Mouse (Mus musculus): ENCODE measurements around the gene Kalrn. TPM values are rescaled to one million over a fixed set of nuclear protein-coding genes. Genes with fewer than 3 reads are reported as not detected.

The Kalrn gene
- polyA plus RNA-seq, 1 experiment: 0.15 TPM

DNA sequence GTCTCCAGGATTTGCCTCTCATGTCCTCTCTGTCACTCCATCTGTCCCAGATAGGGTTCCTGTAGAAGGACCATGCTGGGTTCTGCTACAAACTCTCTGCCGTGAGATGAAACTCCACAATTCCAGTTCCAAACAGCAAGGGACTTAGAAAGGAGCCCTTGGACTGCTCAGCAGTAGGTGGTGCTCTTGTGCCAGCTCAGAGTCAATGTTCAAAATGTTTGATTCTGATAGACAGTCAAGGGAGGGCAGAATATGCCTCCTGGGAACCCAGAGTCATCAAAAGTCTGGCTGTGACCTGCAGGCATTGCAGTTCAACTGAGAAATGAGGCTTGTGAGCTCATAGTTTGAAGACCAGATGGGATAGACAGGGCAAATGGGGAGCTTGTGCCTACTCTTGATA, 229.4 kb downstream of the Kalrn start:
- no peak overlapping the region for H3K4me3 ChIP-seq (replicated peaks)
- no peaks in the 10 kb centered on the region for H3K36me3 ChIP-seq (ENCODE audit: control insufficient read depth)
- H3K9me3 ChIP-seq (ENCODE audit: control insufficient read depth, low read length): no peaks in the 10 kb centered on the region
- no peaks in the 10 kb centered on the region for H3K4me1 ChIP-seq (ENCODE audit: control insufficient read depth)
- no peaks in the 10 kb centered on the region for H3K27me3 ChIP-seq (ENCODE audit: control insufficient read depth)
- TF ChIP-seq GATA1 (IDR thresholded peaks at IDR 0.05; ENCODE audit: low read length): no peak
- no peak for TF ChIP-seq TAL1 (IDR thresholded peaks at IDR 0.05; ENCODE audit: low read length)

DNA sequence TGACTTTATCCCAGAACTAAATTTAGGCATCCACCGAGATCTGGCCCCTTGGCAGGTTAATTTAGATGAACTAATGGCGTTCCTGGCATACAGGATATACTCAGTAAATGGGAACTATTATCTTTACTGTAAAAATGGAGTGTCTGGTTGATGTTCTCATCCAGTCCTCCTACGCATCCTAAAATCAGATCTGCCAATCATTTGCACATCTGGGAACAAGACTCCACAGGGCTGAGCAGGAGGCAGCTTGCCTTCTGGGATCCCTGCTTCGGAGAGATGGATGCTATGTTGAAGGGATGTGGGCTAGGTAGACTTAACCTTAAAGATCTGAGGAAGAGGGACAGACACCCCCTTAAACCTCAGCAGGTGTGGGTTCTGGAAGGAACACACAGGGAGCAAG, 230.2 kb downstream of the Kalrn start:
- Histone ChIP-seq H3K27me3 (ENCODE audit: control insufficient read depth) (no peaks in the 10 kb centered on the region), H3K36me3 (ENCODE audit: control insufficient read depth) (no peaks in the 10 kb centered on the region), H3K4me3 (replicated peaks) (no peak overlapping the region), H3K9me3 (ENCODE audit: control insufficient read depth, low read length) (no peaks in the 10 kb centered on the region), H3K4me1 (ENCODE audit: control insufficient read depth) (no peaks in the 10 kb centered on the region)
- TF ChIP-seq GATA1 (IDR thresholded peaks at IDR 0.05; ENCODE audit: low read length) (no peak), TAL1 (IDR thresholded peaks at IDR 0.05; ENCODE audit: low read length) (no peak)

DNA sequence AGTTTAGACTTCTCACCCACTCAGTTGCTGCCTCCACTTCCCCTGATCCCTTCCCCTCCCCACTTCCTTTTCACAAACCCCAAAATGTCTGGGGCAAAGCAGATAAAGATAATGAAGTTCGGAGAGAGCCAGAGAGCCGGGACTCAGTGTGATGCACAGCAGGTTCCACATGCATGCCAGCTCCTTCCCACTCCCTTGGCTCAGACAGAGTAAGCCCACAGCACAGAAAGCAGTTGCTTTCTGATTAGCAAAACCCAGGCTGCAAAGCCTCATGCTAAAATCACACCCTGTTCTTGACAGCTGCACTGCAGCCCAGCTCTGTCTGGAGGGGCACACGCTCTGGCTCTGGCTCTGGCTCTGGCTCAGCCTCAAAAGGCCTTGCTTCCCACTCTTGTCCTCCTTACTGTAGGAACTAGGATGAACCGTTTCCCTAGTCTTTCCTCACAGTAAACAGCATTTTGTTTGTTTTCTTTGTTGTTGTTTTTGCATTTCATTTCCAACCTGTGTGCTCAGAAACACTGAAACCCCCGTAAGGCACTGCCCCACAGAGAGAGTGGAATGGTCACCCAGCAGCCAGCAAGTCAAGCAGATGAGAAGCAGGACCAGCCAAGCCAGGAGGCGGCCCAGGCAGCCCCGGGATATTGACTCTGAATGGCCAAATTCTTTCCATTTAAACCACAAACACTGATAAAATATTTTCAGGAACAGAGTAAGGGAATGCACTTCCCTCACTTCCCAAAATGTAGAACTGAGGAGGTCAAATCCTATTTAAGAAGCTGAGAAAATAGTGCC, 230.8 kb downstream of the Kalrn start:
- no peaks in the 10 kb centered on the region for H3K36me3 ChIP-seq (ENCODE audit: control insufficient read depth)
- no peaks in the 10 kb centered on the region for H3K4me1 ChIP-seq (ENCODE audit: control insufficient read depth)
- TF ChIP-seq GATA1 (IDR thresholded peaks at IDR 0.05; ENCODE audit: low read length): no peak
- no peak for TF ChIP-seq TAL1 (IDR thresholded peaks at IDR 0.05; ENCODE audit: low read length)
- H3K4me3 ChIP-seq (replicated peaks): no peak overlapping the region
- H3K27me3 ChIP-seq (ENCODE audit: control insufficient read depth): no peaks in the 10 kb centered on the region
- H3K9me3 ChIP-seq (ENCODE audit: control insufficient read depth, low read length): no peaks in the 10 kb centered on the region

DNA sequence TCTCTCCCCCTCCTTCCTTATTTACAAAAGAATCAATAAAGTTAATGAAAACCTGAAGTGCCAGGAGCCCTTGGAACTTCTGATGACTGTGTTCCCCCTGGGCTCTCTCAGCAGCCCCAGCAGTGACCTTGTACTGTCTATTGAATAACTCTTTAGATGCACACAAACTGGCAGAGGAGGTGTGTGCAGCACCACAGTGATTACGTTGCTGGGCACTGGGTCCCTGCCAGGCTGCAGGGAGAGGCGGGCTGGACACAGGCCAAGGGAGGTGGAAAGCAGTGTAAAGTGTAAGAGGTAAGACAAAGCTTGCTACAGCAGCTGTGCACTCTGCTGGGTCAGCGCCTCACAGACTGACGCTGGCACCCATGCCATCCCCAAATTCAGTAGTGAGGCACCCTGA, 238.4 kb downstream of the Kalrn start:
- Histone ChIP-seq H3K4me3 (replicated peaks) (no peak overlapping the region), H3K27me3 (ENCODE audit: control insufficient read depth) (no peaks in the 10 kb centered on the region), H3K36me3 (ENCODE audit: control insufficient read depth) (no peaks in the 10 kb centered on the region), H3K9me3 (ENCODE audit: control insufficient read depth, low read length) (no peaks in the 10 kb centered on the region), H3K4me1 (ENCODE audit: control insufficient read depth) (no peaks in the 10 kb centered on the region)
- TF ChIP-seq TAL1 (IDR thresholded peaks at IDR 0.05; ENCODE audit: low read length) (no peak), GATA1 (IDR thresholded peaks at IDR 0.05; ENCODE audit: low read length) (no peak)

DNA sequence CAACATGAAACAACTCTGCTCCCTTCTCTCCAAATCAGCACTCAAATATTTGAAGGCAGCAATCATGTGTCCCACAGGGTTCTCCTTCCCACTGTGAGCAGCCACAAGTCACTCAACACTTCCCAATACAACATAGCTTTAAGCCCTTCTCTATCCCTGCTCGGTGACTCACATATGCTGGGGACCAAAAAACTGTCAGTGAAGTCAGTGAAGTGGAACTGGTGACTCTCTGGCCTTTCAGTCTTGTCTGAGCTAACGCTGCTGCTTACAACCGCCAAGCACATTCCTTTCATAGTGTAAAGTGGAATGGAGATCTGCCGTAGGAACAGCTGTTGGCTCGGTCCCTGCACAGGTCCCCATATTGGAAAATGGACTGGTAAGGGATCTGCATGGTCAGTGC, 241.7 kb downstream of the Kalrn start:
- H3K4me3 ChIP-seq (replicated peaks): no peak overlapping the region
- TF ChIP-seq GATA1 (IDR thresholded peaks at IDR 0.05; ENCODE audit: low read length): no peak
- TF ChIP-seq TAL1 (IDR thresholded peaks at IDR 0.05; ENCODE audit: low read length): no peak
- H3K9me3 ChIP-seq (ENCODE audit: control insufficient read depth, low read length): no peaks in the 10 kb centered on the region
- H3K27me3 ChIP-seq (ENCODE audit: control insufficient read depth): no peaks in the 10 kb centered on the region
- H3K4me1 ChIP-seq (ENCODE audit: control insufficient read depth): no peaks in the 10 kb centered on the region
- no peaks in the 10 kb centered on the region for H3K36me3 ChIP-seq (ENCODE audit: control insufficient read depth)

DNA sequence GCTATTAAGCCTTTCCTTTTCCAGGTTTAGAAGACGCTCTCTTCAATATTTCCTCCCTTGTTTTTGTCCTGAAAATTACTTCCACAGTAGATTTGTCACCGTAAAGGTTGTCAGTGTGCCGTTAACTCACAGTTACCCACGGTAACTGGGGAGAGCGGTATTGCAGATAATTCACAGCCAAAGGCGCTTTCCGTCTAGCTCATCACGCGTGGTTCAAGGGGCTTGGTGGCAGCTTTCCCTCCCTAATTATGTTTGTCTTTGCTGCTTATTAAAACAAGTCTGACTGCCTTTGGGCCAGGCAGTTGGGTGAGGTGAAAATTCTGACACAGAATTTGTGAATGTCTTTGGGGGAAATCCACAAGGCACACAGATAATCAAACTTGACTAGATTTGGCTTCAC, 243.5 kb downstream of the Kalrn start:
- H3K4me3 ChIP-seq (replicated peaks): no peak overlapping the region
- no peaks in the 10 kb centered on the region for H3K4me1 ChIP-seq (ENCODE audit: control insufficient read depth)
- TF ChIP-seq GATA1 (IDR thresholded peaks at IDR 0.05; ENCODE audit: low read length): no peak
- TF ChIP-seq TAL1 (IDR thresholded peaks at IDR 0.05; ENCODE audit: low read length): no peak
- H3K9me3 ChIP-seq (ENCODE audit: control insufficient read depth, low read length): no peaks in the 10 kb centered on the region
- H3K36me3 ChIP-seq (ENCODE audit: control insufficient read depth): no peaks in the 10 kb centered on the region
- H3K27me3 ChIP-seq (ENCODE audit: control insufficient read depth): no peaks in the 10 kb centered on the region

DNA sequence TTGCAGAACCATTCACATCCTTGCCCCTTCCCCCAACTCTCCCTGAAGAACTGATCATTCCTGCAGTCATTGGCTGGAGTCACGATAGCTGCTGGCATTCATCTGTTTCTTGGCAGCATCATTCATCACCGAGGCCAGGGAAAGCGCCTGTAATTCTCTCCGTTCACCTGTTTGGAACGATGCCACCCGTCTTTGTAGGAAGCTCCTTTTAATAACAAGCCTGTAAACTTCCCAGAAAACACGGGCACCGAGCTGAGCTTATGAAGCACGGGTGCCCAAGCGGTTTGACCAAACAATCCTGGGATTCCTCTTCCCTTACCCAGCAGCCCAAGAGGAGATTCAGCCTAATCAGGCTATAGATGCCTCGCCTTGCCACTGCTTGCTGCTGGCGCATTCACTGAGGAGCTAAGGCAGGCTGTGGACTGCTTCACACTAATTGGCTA, 243.9 kb downstream of the Kalrn start:
- no peaks in the 10 kb centered on the region for H3K27me3 ChIP-seq (ENCODE audit: control insufficient read depth)
- no peaks in the 10 kb centered on the region for H3K36me3 ChIP-seq (ENCODE audit: control insufficient read depth)
- no peak overlapping the region for H3K4me3 ChIP-seq (replicated peaks)
- H3K9me3 ChIP-seq (ENCODE audit: control insufficient read depth, low read length): no peaks in the 10 kb centered on the region
- H3K4me1 ChIP-seq (ENCODE audit: control insufficient read depth): no peaks in the 10 kb centered on the region
- TF ChIP-seq GATA1 (IDR thresholded peaks at IDR 0.05; ENCODE audit: low read length): no peak
- no peak for TF ChIP-seq TAL1 (IDR thresholded peaks at IDR 0.05; ENCODE audit: low read length)

DNA sequence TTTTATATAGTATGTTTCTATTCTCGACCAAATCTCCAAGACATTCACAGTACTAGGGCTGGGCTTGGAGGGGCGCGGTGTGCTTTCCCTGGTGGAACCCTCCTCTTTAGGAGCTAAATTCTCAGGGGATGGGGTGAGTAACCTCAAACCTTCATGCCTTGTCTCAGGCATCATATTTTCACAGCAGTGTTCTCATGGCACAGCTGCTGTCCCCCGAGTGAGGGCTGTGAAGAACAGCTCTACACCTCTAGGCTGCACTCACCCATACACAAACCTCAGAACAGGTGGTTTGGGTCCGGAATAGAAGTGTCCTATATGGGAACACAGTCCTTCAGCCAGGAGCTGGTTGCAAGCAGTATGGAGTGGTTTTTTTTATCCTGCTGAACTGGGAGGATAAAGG, 245.4 kb downstream of the Kalrn start:
- Histone ChIP-seq H3K27me3 (ENCODE audit: control insufficient read depth) (no peaks in the 10 kb centered on the region), H3K4me1 (ENCODE audit: control insufficient read depth) (no peaks in the 10 kb centered on the region), H3K9me3 (ENCODE audit: control insufficient read depth, low read length) (no peaks in the 10 kb centered on the region), H3K4me3 (replicated peaks) (no peak overlapping the region), H3K36me3 (ENCODE audit: control insufficient read depth) (no peaks in the 10 kb centered on the region)
- TF ChIP-seq GATA1 (IDR thresholded peaks at IDR 0.05; ENCODE audit: low read length): no peak

DNA sequence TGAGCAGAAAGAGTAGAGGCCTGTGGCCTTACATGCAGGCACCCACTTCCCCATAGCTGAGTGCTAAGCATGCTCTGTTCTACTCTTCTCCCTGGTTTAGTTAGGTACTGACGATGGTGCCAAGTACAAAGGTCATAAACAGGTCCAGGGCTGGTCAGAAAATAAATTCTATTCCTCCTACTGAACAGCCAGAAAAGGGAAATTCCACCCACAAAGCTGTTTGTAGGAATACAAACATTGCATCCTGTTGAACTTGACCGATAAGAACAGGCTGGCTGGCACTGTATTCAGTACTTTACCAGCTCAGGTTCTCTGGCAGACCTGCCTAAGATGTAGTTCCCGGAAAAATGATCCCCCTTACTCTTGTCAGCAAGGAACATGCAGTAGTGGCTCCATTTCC, 247.5 kb downstream of the Kalrn start:
- no peaks in the 10 kb centered on the region for H3K27me3 ChIP-seq (ENCODE audit: control insufficient read depth)
- no peak overlapping the region for H3K4me3 ChIP-seq (replicated peaks)
- H3K36me3 ChIP-seq (ENCODE audit: control insufficient read depth): no peaks in the 10 kb centered on the region
- H3K4me1 ChIP-seq (ENCODE audit: control insufficient read depth): no peaks in the 10 kb centered on the region
- TF ChIP-seq TAL1 (IDR thresholded peaks at IDR 0.05; ENCODE audit: low read length) (no peak), GATA1 (IDR thresholded peaks at IDR 0.05; ENCODE audit: low read length) (no peak)
- H3K9me3 ChIP-seq (ENCODE audit: control insufficient read depth, low read length): no peaks in the 10 kb centered on the region

DNA sequence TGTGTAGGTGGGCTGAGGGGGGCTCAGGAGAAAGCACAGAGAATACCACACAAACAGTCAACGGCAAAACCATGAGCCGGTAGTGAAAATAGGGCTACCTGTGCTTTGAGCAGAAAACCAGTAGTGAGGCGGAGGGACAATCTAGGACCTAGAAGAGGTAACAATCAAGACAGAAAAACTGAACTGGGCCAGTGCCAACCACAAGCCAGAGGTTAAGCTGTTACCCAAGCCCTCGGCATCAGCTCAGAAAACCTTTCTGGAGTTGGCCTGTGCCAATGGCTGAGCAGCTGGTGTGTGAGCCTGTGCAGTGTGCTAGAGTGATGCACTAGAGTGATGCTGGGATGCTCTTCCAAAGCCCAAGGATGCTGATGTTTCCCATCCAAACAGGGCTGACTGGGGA, 248.2 kb downstream of the Kalrn start:
- H3K36me3 ChIP-seq (ENCODE audit: control insufficient read depth): no peaks in the 10 kb centered on the region
- H3K9me3 ChIP-seq (ENCODE audit: control insufficient read depth, low read length): no peaks in the 10 kb centered on the region
- H3K4me3 ChIP-seq (replicated peaks): no peak overlapping the region
- H3K4me1 ChIP-seq (ENCODE audit: control insufficient read depth): no peaks in the 10 kb centered on the region
- no peaks in the 10 kb centered on the region for H3K27me3 ChIP-seq (ENCODE audit: control insufficient read depth)
- TF ChIP-seq TAL1 (IDR thresholded peaks at IDR 0.05; ENCODE audit: low read length): no peak
- no peak for TF ChIP-seq GATA1 (IDR thresholded peaks at IDR 0.05; ENCODE audit: low read length)
